ENCODE assay signal across 8 mouse cellular contexts in genomic region chr12:79944090-79944489, GRCm38 (mm10).
A peak's percentile ranks its signal among the peaks of the same experiment; 100 is the strongest.
DNase-seq lines count a peak whose midpoint lies in the region; ATAC-seq and TF ChIP-seq lines count a peak whose summit lies in the region.

No protein-coding gene starts in this region.

- H3K4me2 ChIP-seq in heart, postnatal 0 days (ENCODE audit: low read depth, low read length), result no peak overlapping the region
- no peak overlapping the region for H3K4me2 ChIP-seq in neural tube, embryonic 11.5 days (ENCODE audit: low read depth)
- H3K4me2 ChIP-seq in limb, embryonic 12.5 days, result no peak overlapping the region
- no peak overlapping the region for H3K4me2 ChIP-seq in forebrain, postnatal 0 days (ENCODE audit: low read depth)

- no peak for DNase-seq in heart, postnatal 0 days (ENCODE audit: low spot score)
- DNase-seq in heart, postnatal 4 days, result no peak
- no peak for DNase-seq in neural tube, embryonic 11.5 days (ENCODE audit: low spot score)
- DNase-seq in neural tube, embryonic 10.5 days (ENCODE audit: extremely low spot score, low spot score), result no peak
- DNase-seq in telencephalon, adult 2 months (ENCODE audit: low read depth, low spot score), result peak; percentile 27
- DNase-seq in adipocyte (ENCODE audit: low spot score), result no peak
- DNase-seq in forebrain, postnatal 0 days, result no peak

- H3K27me3 ChIP-seq in heart, postnatal 0 days (ENCODE audit: control insufficient read depth, insufficient read depth, low read length), result no peaks in the 10 kb centered on the region
- no peaks in the 10 kb centered on the region for H3K27me3 ChIP-seq in neural tube, embryonic 11.5 days (ENCODE audit: control insufficient read depth, insufficient read depth, low read length)
- no peaks in the 10 kb centered on the region for H3K27me3 ChIP-seq in limb, embryonic 12.5 days
- no peaks in the 10 kb centered on the region for H3K27me3 ChIP-seq in forebrain, postnatal 0 days (ENCODE audit: insufficient read depth, low read length)

- no peak overlapping the region for H3K9ac ChIP-seq in heart, postnatal 0 days (replicated peaks; ENCODE audit: low read depth, low read length)
- no peak overlapping the region for H3K9ac ChIP-seq in neural tube, embryonic 11.5 days (ENCODE audit: low read length)
- no peak overlapping the region for H3K9ac ChIP-seq in limb, embryonic 12.5 days (replicated peaks)
- no peak overlapping the region for H3K9ac ChIP-seq in forebrain, postnatal 0 days

- H3K27ac ChIP-seq in heart, postnatal 0 days (ENCODE audit: low read depth), result peak overlapping the region; percentile 68
- H3K27ac ChIP-seq in neural tube, embryonic 11.5 days (ENCODE audit: low read depth, low read length), result 0 out of 2 replicates have a peak overlapping the region, but pooled peaks have one; percentile 29
- H3K27ac ChIP-seq in limb, embryonic 12.5 days, result peak overlapping the region; percentile 87
- no peak overlapping the region for H3K27ac ChIP-seq in forebrain, postnatal 0 days (ENCODE audit: low read depth, low read length)

- no peak for TF ChIP-seq CTCF in heart, postnatal 0 days (IDR thresholded peaks at IDR 0.05; ENCODE audit: low read depth)
- TF ChIP-seq CTCF in forebrain, postnatal 0 days (IDR thresholded peaks at IDR 0.05; ENCODE audit: low read depth), result no peak

- ATAC-seq in heart, postnatal 0 days (ENCODE audit: insufficient read depth, low read depth), result no peak
- no peak for ATAC-seq in neural tube, embryonic 11.5 days (ENCODE audit: insufficient read depth, low FRiP score, low TSS enrichment)
- ATAC-seq in limb, embryonic 12.5 days (ENCODE audit: insufficient number of reproducible peaks, insufficient read depth, low FRiP score, low TSS enrichment, low read depth), result no peak
- ATAC-seq in forebrain, postnatal 0 days, result no peak

- 86% methylated on average over 10 of the region's 10 CpGs for WGBS in heart, postnatal 0 days
- 87% methylated on average over 10 of the region's 10 CpGs for WGBS in neural tube, embryonic 11.5 days
- WGBS in limb, embryonic 12.5 days, result 81% methylated on average over 10 of the region's 10 CpGs
- 91% methylated on average over 10 of the region's 10 CpGs for WGBS in forebrain, postnatal 0 days

- no peak for TF ChIP-seq EP300 in heart, postnatal 0 days (IDR thresholded peaks at IDR 0.05; ENCODE audit: low read depth)

- no peak overlapping the region for H3K4me3 ChIP-seq in heart, postnatal 0 days (ENCODE audit: low read depth, low read length)
- no peak overlapping the region for H3K4me3 ChIP-seq in neural tube, embryonic 11.5 days (ENCODE audit: low read depth, low read length)
- H3K4me3 ChIP-seq in limb, embryonic 12.5 days (replicated peaks), result no peak overlapping the region
- H3K4me3 ChIP-seq in forebrain, postnatal 0 days (ENCODE audit: low read depth, low read length), result no peak overlapping the region

- H3K36me3 ChIP-seq in heart, postnatal 0 days (replicated peaks; ENCODE audit: control insufficient read depth, insufficient read depth, low read length), result no peaks in the 10 kb centered on the region
- H3K36me3 ChIP-seq in neural tube, embryonic 11.5 days (ENCODE audit: control insufficient read depth, insufficient read depth, low read length), result no peaks in the 10 kb centered on the region
- H3K36me3 ChIP-seq in limb, embryonic 12.5 days, result no peaks in the 10 kb centered on the region
- H3K36me3 ChIP-seq in forebrain, postnatal 0 days (ENCODE audit: insufficient read depth), result no peaks in the 10 kb centered on the region

- peaks cover 8% of the 10 kb centered on the region; the same call in 1 of the 2 replicates for H3K4me1 ChIP-seq in heart, postnatal 0 days (ENCODE audit: control insufficient read depth, insufficient read depth)
- H3K4me1 ChIP-seq in neural tube, embryonic 11.5 days (ENCODE audit: control insufficient read depth, insufficient read depth, low read length), result peaks cover 10% of the 10 kb centered on the region
- peaks cover 58% of the 10 kb centered on the region for H3K4me1 ChIP-seq in limb, embryonic 12.5 days (replicated peaks)
- H3K4me1 ChIP-seq in forebrain, postnatal 0 days (ENCODE audit: insufficient read depth), result no peaks in the 10 kb centered on the region

- no peaks in the 10 kb centered on the region for H3K9me3 ChIP-seq in heart, postnatal 0 days (replicated peaks; ENCODE audit: control insufficient read depth, low read length)
- no peaks in the 10 kb centered on the region for H3K9me3 ChIP-seq in neural tube, embryonic 11.5 days (ENCODE audit: control insufficient read depth, low read length)
- no peaks in the 10 kb centered on the region for H3K9me3 ChIP-seq in limb, embryonic 12.5 days
- H3K9me3 ChIP-seq in forebrain, postnatal 0 days (ENCODE audit: low read length), result no peaks in the 10 kb centered on the region
